Mouse (Mus musculus) midbrain, embryonic 16.5 days (tissue): ENCODE results near the gene Btc. TPM values are rescaled to one million over a fixed set of nuclear protein-coding genes. Genes with fewer than 3 reads are reported as not detected.

ENCODE experiments used
- ATAC-seq: fragments of 200-750 bp; cut with Nextera tagmentation; 2 replicates; pipeline ENCODE4 v1.8.0; 2017; ENCODE audit warnings: moderate TSS enrichment
- H3K27ac ChIP-seq: fragments of 300-500 bp; sonication (generic); 2 replicates; pipeline ENCODE4 v1.5.1; 2014; ENCODE audit warnings: mild to moderate bottlenecking, low read length, mixed read lengths
- H3K27me3 ChIP-seq: fragments of 300-500 bp; sonication (generic); 2 replicates; pipeline ENCODE4 v1.6.1; 2014; ENCODE audit warnings: low read depth, low read length, mixed read lengths; ENCODE audit not compliant: control insufficient read depth, insufficient read depth
- H3K36me3 ChIP-seq: fragments of 300-500 bp; sonication (generic); 2 replicates; pipeline ENCODE4 v1.6.1; 2014; ENCODE audit warnings: mild to moderate bottlenecking, low read length, moderate library complexity, mixed read lengths; ENCODE audit not compliant: control insufficient read depth, insufficient read depth
- H3K4me1 ChIP-seq: fragments of 300-500 bp; sonication (generic); 2 replicates; pipeline ENCODE4 v1.6.1; 2014; ENCODE audit warnings: mild to moderate bottlenecking, low read length, mixed read lengths; ENCODE audit not compliant: control insufficient read depth, insufficient read depth
- H3K4me2 ChIP-seq: fragments of 300-500 bp; sonication (generic); 2 replicates; pipeline ENCODE4 v1.6.1; 2014; ENCODE audit warnings: mild to moderate bottlenecking, low read length, mixed read lengths
- H3K4me3 ChIP-seq: fragments of 300-500 bp; sonication (generic); 2 replicates; pipeline ENCODE4 v1.5.1; 2014; ENCODE audit warnings: low read depth, mild to moderate bottlenecking, low read length, moderate library complexity, mixed read lengths
- H3K9ac ChIP-seq: fragments of 300-500 bp; sonication (generic); 2 replicates; pipeline ENCODE4 v1.6.1; 2014; ENCODE audit warnings: low read depth, low read length, mixed read lengths
- H3K9me3 ChIP-seq: fragments of 300-500 bp; sonication (generic); replicated peaks from 2 replicates; pipeline ENCODE4 v1.6.1; 2014; ENCODE audit warnings: mild to moderate bottlenecking, low read length, mixed read lengths; ENCODE audit not compliant: control insufficient read depth, poor library complexity, severe bottlenecking
- WGBS: fragments of 180-500 bp; shearing (Covaris S2); extraction: QIAGEN DNeasy Blood & Tissue Kit; methylation state at CpG from one replicate; pipeline ENCODE4 v1.1.7; 2014; 5-methylcytosine and 5-hydroxymethylcytosine counted together
- polyA plus RNA-seq: library from polyadenylated mRNA; unstranded; fragments of >200 nt; fragmentation: Nextera tagmentation; extraction: Ambion mirVana; gene quantifications from 2 replicates; pipeline ENCODE4 v1.2.1, GENCODE M21; 2015

Gene Btc
- polyA plus RNA-seq, 1 experiment from 2014 or later = 0.18 TPM

- no peak overlapping the region for H3K4me3 ChIP-seq
- no peak overlapping the region for H3K9ac ChIP-seq
- no peak overlapping the region for H3K27ac ChIP-seq
- no peaks in the 10 kb centered on the region for H3K27me3 ChIP-seq
- H3K4me2 ChIP-seq = no peak overlapping the region
- no peak for ATAC-seq
- H3K36me3 ChIP-seq = no peaks in the 10 kb centered on the region
- H3K9me3 ChIP-seq = no peaks in the 10 kb centered on the region
- H3K4me1 ChIP-seq = 0 out of 2 replicates have a peak, but pooled peaks cover 4% of the 10 kb centered on the region
- 53% methylated on average over 2 of the region's 2 CpGs for WGBS
Measured at GRCm38 (mm10) chr5:91400493-91401096, 2.2 kb downstream of the Btc start.

DNA sequence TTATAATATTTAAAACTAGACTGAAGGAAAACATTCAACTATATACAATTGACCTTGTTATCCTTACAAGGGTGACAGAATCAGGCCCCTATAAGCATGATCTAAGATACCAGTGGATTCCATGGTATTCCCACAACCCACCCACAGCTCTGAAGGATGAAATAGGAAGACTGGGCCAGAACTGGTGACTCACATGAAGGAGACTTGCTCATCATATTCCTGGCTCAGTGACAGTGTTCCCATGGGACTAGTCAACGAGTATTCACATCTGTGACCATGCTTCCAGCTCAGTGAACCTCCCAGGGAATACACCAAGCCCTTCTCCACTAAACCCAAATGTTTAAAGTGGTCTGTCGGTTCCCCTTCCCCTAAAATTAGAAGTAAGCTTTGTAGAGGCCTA, 27.3 kb downstream of the Btc start:
- Histone ChIP-seq H3K9me3 (no peaks in the 10 kb centered on the region), H3K27ac (no peak overlapping the region), H3K36me3 (no peaks in the 10 kb centered on the region), H3K9ac (no peak overlapping the region), H3K27me3 (no peaks in the 10 kb centered on the region), H3K4me2 (no peak overlapping the region), H3K4me1 (no peaks in the 10 kb centered on the region), H3K4me3 (no peak overlapping the region)
- WGBS = 38% methylated on average over 2 of the region's 2 CpGs
- no peak for ATAC-seq

GRCm38 (mm10) chr5:91368061-91368565, 34.7 kb downstream of the Btc start:
- ATAC-seq = no peak
- WGBS = 84% methylated on average over 13 of the region's 13 CpGs
- no peaks in the 10 kb centered on the region for H3K36me3 ChIP-seq

GRCm38 (mm10) chr5:91366925-91367324, 35.9 kb downstream of the Btc start:
- Histone ChIP-seq H3K9me3 (no peaks in the 10 kb centered on the region), H3K4me1 (no peaks in the 10 kb centered on the region), H3K4me2 (no peak overlapping the region), H3K36me3 (no peaks in the 10 kb centered on the region), H3K4me3 (no peak overlapping the region), H3K9ac (no peak overlapping the region), H3K27ac (no peak overlapping the region), H3K27me3 (no peaks in the 10 kb centered on the region)
- 76% methylated on average over 10 of the region's 10 CpGs for WGBS
- no peak for ATAC-seq

More at GRCm38 (mm10) chr5:91368061-91368565, 34.7 kb downstream of the Btc start:
- no peak overlapping the region for H3K4me3 ChIP-seq
- H3K9ac ChIP-seq = no peak overlapping the region
- H3K4me2 ChIP-seq = no peak overlapping the region
- H3K4me1 ChIP-seq = no peaks in the 10 kb centered on the region
- no peaks in the 10 kb centered on the region for H3K27me3 ChIP-seq
- H3K9me3 ChIP-seq = no peaks in the 10 kb centered on the region
- no peak overlapping the region for H3K27ac ChIP-seq

DNA sequence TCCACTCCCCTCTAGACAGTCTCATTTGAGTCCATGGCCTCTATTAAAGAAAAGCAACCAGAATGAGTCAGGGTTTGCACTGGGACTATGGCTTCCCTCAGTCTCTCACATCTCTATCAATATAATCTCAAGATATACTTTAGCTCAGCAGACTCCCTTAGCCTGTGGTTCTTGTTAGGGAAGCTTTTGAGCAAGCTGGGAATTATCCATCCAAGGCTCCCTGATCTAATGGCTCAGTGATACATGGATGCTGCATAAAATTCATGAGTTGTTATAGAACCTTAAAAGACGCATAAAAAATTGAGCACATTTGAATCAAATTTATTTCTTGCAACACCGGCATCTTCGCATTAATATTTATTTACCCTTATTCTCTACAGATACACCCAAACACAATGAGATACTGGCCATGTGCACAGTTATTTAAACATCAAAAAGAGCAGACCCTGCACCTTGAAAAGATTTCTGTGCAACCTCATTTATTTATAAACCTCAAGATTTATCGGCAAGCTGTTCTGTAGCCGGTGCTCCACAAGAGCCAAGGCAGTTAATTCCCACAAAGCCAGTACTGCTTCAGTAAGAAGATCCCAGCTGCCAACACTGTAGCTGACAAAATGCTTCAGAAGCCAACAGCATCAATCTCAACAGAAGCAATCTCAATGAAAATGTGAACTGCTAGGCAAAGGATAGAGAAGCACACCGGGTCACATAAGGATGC, 39.4 kb downstream of the Btc start:
- ATAC-seq = peak; percentile 68
- WGBS = 70% methylated on average over 6 of the region's 6 CpGs

DNA sequence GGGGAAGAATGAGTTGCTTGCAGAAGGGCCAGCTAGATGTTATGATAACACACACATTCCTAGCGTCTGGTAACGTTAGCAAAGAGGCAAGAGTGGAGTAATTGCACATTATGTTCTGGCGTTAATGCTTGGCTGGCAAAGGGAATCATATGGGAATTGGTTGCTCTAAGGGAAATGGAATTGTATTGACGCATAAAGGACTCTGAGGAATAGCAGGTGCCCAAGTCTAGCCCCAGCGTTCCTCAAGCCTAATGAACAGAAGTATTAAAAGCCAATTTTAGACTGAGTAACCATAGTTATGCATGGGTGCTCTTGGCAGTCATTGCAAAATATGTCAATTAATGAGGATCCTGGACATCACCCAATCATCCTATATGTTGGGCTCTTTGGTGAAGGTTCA, 50.1 kb downstream of the Btc start:
- Histone ChIP-seq H3K4me2 (no peak overlapping the region), H3K36me3 (no peaks in the 10 kb centered on the region), H3K9ac (no peak overlapping the region), H3K4me3 (no peak overlapping the region), H3K4me1 (no peaks in the 10 kb centered on the region), H3K27me3 (no peaks in the 10 kb centered on the region), H3K27ac (no peak overlapping the region), H3K9me3 (no peaks in the 10 kb centered on the region)
- whole genome bisulfite sequencing = 76% methylated on average over 5 of the region's 5 CpGs
- ATAC-seq = no peak

More for the DNA sequence above, 39.4 kb downstream of the Btc start:
- Histone ChIP-seq H3K9ac (no peak overlapping the region), H3K4me3 (no peak overlapping the region), H3K4me1 (no peaks in the 10 kb centered on the region), H3K27me3 (no peaks in the 10 kb centered on the region), H3K9me3 (no peaks in the 10 kb centered on the region), H3K27ac (peak overlapping the region; percentile 18; the same call in 1 of the 2 replicates), H3K36me3 (no peaks in the 10 kb centered on the region), H3K4me2 (no peak overlapping the region)

DNA sequence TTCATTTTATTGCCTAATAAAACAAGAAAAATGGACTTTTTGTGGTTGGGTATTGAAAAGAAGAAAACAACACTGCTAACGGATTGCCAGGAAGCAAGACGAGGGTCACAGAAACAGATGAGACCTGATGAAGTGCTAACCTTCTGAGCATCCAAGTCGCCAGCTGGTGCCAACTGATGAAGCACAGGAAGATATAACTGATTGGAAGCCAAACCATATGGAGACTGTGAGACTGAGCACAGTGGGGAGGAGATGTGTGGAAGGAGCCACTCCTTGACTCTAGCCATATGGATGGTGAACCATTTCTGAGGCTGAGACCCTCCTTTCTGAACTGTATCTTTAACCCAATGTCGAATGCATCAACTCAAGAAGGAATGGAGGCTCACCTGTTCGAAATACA, 57.1 kb downstream of the Btc start:
- no peaks in the 10 kb centered on the region for H3K4me1 ChIP-seq
- no peak overlapping the region for H3K27ac ChIP-seq
- no peak overlapping the region for H3K4me2 ChIP-seq
- no peaks in the 10 kb centered on the region for H3K27me3 ChIP-seq
- H3K4me3 ChIP-seq = no peak overlapping the region
- H3K9ac ChIP-seq = no peak overlapping the region
- H3K36me3 ChIP-seq = no peaks in the 10 kb centered on the region
- no peaks in the 10 kb centered on the region for H3K9me3 ChIP-seq
- no peak for ATAC-seq
- WGBS = 83% methylated on average over 5 of the region's 5 CpGs

DNA sequence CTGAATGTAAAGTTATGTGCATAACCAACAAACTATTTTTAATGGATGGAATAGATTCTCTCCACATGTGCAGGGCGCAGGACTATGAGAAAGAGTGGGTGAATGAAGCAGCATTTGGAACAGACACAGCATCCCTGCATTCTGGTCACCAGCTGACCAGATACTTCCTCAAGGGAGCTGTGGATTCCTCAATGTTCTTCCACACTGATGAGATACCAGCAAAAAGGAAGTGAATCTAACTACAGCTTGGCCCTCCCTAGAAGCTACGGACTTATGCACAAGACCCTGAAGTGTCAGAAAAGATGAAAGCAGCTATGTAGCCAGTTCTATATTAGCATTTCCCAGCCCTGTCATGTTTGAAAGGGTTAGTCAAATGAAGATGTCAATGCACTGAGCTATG, 57.7 kb downstream of the Btc start:
- 90% methylated on average over 2 of the region's 2 CpGs for WGBS
- Histone ChIP-seq H3K4me1 (no peaks in the 10 kb centered on the region), H3K27me3 (no peaks in the 10 kb centered on the region), H3K27ac (no peak overlapping the region), H3K4me2 (no peak overlapping the region), H3K9me3 (no peaks in the 10 kb centered on the region), H3K4me3 (no peak overlapping the region), H3K36me3 (no peaks in the 10 kb centered on the region), H3K9ac (no peak overlapping the region)
- no peak for ATAC-seq

GRCm38 (mm10) chr5:91341981-91342760, 60.6 kb downstream of the Btc start:
- Histone ChIP-seq H3K27me3 (no peaks in the 10 kb centered on the region), H3K4me2 (no peak overlapping the region), H3K4me3 (no peak overlapping the region), H3K9ac (no peak overlapping the region), H3K4me1 (no peaks in the 10 kb centered on the region), H3K36me3 (no peaks in the 10 kb centered on the region), H3K27ac (no peak overlapping the region), H3K9me3 (no peaks in the 10 kb centered on the region)
- 84% methylated on average over 5 of the region's 5 CpGs for WGBS
- no peak for ATAC-seq
